Mouse (Mus musculus): ENCODE measurements around the gene Cdr2. TPM values are rescaled to one million over a fixed set of nuclear protein-coding genes. Genes with fewer than 3 reads are reported as not detected.
"Not testable (repeated sequence)": the region's sequence is repeated elsewhere in the genome, so short reads cannot be mapped to it uniquely, and the experiment has no call there.

Gene Cdr2
- polyA plus RNA-seq, 1 experiment from 2014 or later: 10.5 TPM

GRCm38 (mm10) chr7:120961893-120962292 lies 20.2 kb downstream of the Cdr2 start:
- Histone ChIP-seq H3K27ac (replicated peaks) (no peak overlapping the region), H3K9ac (replicated peaks) (no peak overlapping the region), H3K4me3 (no peak overlapping the region), H3K36me3 (peaks cover 20% of the 10 kb centered on the region), H3K9me3 (no peaks in the 10 kb centered on the region), H3K4me1 (no peaks in the 10 kb centered on the region), H3K27me3 (no peaks in the 10 kb centered on the region), H3K4me2 (replicated peaks) (no peak overlapping the region)
- ATAC-seq (replicated peaks): no peak
- WGBS: 82% methylated on average over 3 of the region's 3 CpGs

GRCm38 (mm10) chr7:120960601-120961000 lies 21.5 kb downstream of the Cdr2 start:
- H3K4me2 ChIP-seq (replicated peaks): no peak overlapping the region
- H3K4me1 ChIP-seq: no peaks in the 10 kb centered on the region
- H3K36me3 ChIP-seq: peaks cover 24% of the 10 kb centered on the region
- H3K27me3 ChIP-seq: no peaks in the 10 kb centered on the region
- no peak overlapping the region for H3K9ac ChIP-seq (replicated peaks)
- no peak for ATAC-seq (replicated peaks)
- 81% methylated on average over 6 of the region's 6 CpGs for WGBS
- no peak overlapping the region for H3K4me3 ChIP-seq
- H3K9me3 ChIP-seq: no peaks in the 10 kb centered on the region
- no peak overlapping the region for H3K27ac ChIP-seq (replicated peaks)

GRCm38 (mm10) chr7:120960116-120960515 lies 22.0 kb downstream of the Cdr2 start:
- no peak for ATAC-seq (replicated peaks)
- Histone ChIP-seq H3K4me2 (replicated peaks) (no peak overlapping the region), H3K4me1 (no peaks in the 10 kb centered on the region), H3K27me3 (no peaks in the 10 kb centered on the region), H3K4me3 (no peak overlapping the region), H3K9me3 (no peaks in the 10 kb centered on the region), H3K36me3 (peaks cover 24% of the 10 kb centered on the region), H3K9ac (replicated peaks) (no peak overlapping the region), H3K27ac (replicated peaks) (no peak overlapping the region)
- 42% methylated on average over 2 of the region's 2 CpGs for WGBS

GRCm38 (mm10) chr7:120953591-120953990 lies 28.5 kb downstream of the Cdr2 start:
- H3K9me3 ChIP-seq; H3K4me2 ChIP-seq (replicated peaks); H3K4me3 ChIP-seq; H3K9ac ChIP-seq (replicated peaks); H3K27me3 ChIP-seq; H3K27ac ChIP-seq (replicated peaks); H3K4me1 ChIP-seq: not testable (repeated sequence)
- peaks cover 30% of the 10 kb centered on the region for H3K36me3 ChIP-seq
- ATAC-seq (replicated peaks): 0 out of 2 replicates have a peak, but pooled peaks have one; percentile 46
- WGBS: 70% methylated on average over 7 of the region's 7 CpGs

- peaks cover 72% of the 10 kb centered on the region for H3K36me3 ChIP-seq
- ATAC-seq (replicated peaks): no peak
- no peak overlapping the region for H3K27ac ChIP-seq (replicated peaks)
- WGBS: 85% methylated on average over 7 of the region's 8 CpGs
- no peaks in the 10 kb centered on the region for H3K9me3 ChIP-seq
- no peak overlapping the region for H3K9ac ChIP-seq (replicated peaks)
- H3K27me3 ChIP-seq: no peaks in the 10 kb centered on the region
- no peak overlapping the region for H3K4me2 ChIP-seq (replicated peaks)
- no peaks in the 10 kb centered on the region for H3K4me1 ChIP-seq
- H3K4me3 ChIP-seq: no peak overlapping the region
Measured at GRCm38 (mm10) chr7:120943936-120944509, 38.1 kb downstream of the Cdr2 start.

GRCm38 (mm10) chr7:120942506-120942905 lies 39.6 kb downstream of the Cdr2 start:
- H3K36me3 ChIP-seq: peaks cover 73% of the 10 kb centered on the region
- 61% methylated on average over 1 of the region's 1 CpGs for WGBS

GRCm38 (mm10) chr7:120941214-120941613 lies 40.9 kb downstream of the Cdr2 start:
- no peak overlapping the region for H3K9ac ChIP-seq (replicated peaks)

More at GRCm38 (mm10) chr7:120942506-120942905, 39.6 kb downstream of the Cdr2 start:
- Histone ChIP-seq H3K27ac (replicated peaks) (no peak overlapping the region), H3K9ac (replicated peaks) (no peak overlapping the region), H3K4me1 (no peaks in the 10 kb centered on the region), H3K27me3 (no peaks in the 10 kb centered on the region), H3K4me2 (replicated peaks) (no peak overlapping the region), H3K4me3 (no peak overlapping the region), H3K9me3 (no peaks in the 10 kb centered on the region)
- no peak for ATAC-seq (replicated peaks)

GRCm38 (mm10) chr7:120940343-120940742 lies 41.8 kb downstream of the Cdr2 start:
- Histone ChIP-seq H3K27me3 (no peaks in the 10 kb centered on the region), H3K4me2 (replicated peaks) (no peak overlapping the region), H3K36me3 (peaks cover 81% of the 10 kb centered on the region), H3K4me1 (no peaks in the 10 kb centered on the region), H3K4me3 (no peak overlapping the region), H3K9me3 (no peaks in the 10 kb centered on the region), H3K27ac (replicated peaks) (no peak overlapping the region), H3K9ac (replicated peaks) (no peak overlapping the region)
- no peak for ATAC-seq (replicated peaks)
- WGBS: 94% methylated on average over 12 of the region's 12 CpGs

More at GRCm38 (mm10) chr7:120941214-120941613, 40.9 kb downstream of the Cdr2 start:
- Histone ChIP-seq H3K27ac (replicated peaks) (no peak overlapping the region), H3K36me3 (peaks cover 81% of the 10 kb centered on the region), H3K4me1 (no peaks in the 10 kb centered on the region), H3K4me3 (no peak overlapping the region), H3K9me3 (no peaks in the 10 kb centered on the region), H3K4me2 (replicated peaks) (no peak overlapping the region), H3K27me3 (no peaks in the 10 kb centered on the region)
- ATAC-seq (replicated peaks): no peak
- 95% methylated on average over 6 of the region's 6 CpGs for WGBS

GRCm38 (mm10) chr7:120938206-120938605 lies 43.9 kb downstream of the Cdr2 start:
- Histone ChIP-seq H3K36me3 (peaks cover 86% of the 10 kb centered on the region), H3K27me3 (no peaks in the 10 kb centered on the region), H3K27ac (replicated peaks) (no peak overlapping the region), H3K4me1 (no peaks in the 10 kb centered on the region), H3K9ac (replicated peaks) (no peak overlapping the region), H3K4me2 (replicated peaks) (no peak overlapping the region), H3K4me3 (no peak overlapping the region), H3K9me3 (no peaks in the 10 kb centered on the region)
- 89% methylated on average over 9 of the region's 9 CpGs for WGBS
- no peak for ATAC-seq (replicated peaks)

- 90% methylated on average over 4 of the region's 4 CpGs for WGBS
- ATAC-seq (replicated peaks): no peak
Measured at GRCm38 (mm10) chr7:120936522-120936921, 45.6 kb downstream of the Cdr2 start.

GRCm38 (mm10) chr7:120934716-120935115 lies 47.4 kb downstream of the Cdr2 start:
- H3K27me3 ChIP-seq: no peaks in the 10 kb centered on the region
- H3K4me3 ChIP-seq: no peak overlapping the region
- H3K9ac ChIP-seq (replicated peaks): no peak overlapping the region
- H3K4me1 ChIP-seq: no peaks in the 10 kb centered on the region
- H3K4me2 ChIP-seq (replicated peaks): no peak overlapping the region
- no peak; the same call in 1 of the 2 replicates for ATAC-seq (replicated peaks)
- H3K36me3 ChIP-seq: peaks cover 80% of the 10 kb centered on the region
- no peaks in the 10 kb centered on the region for H3K9me3 ChIP-seq
- no peak overlapping the region for H3K27ac ChIP-seq (replicated peaks)
- 20% methylated on average over 5 of the region's 5 CpGs for WGBS

More at GRCm38 (mm10) chr7:120936522-120936921, 45.6 kb downstream of the Cdr2 start:
- no peaks in the 10 kb centered on the region for H3K27me3 ChIP-seq
- H3K9me3 ChIP-seq: no peaks in the 10 kb centered on the region
- no peak overlapping the region for H3K4me3 ChIP-seq
- H3K9ac ChIP-seq (replicated peaks): no peak overlapping the region
- peaks cover 83% of the 10 kb centered on the region for H3K36me3 ChIP-seq
- H3K4me1 ChIP-seq: no peaks in the 10 kb centered on the region
- no peak overlapping the region for H3K27ac ChIP-seq (replicated peaks)
- H3K4me2 ChIP-seq (replicated peaks): no peak overlapping the region

GRCm38 (mm10) chr7:120933680-120934195 lies 48.4 kb downstream of the Cdr2 start:
- H3K4me3 ChIP-seq: no peak overlapping the region
- no peaks in the 10 kb centered on the region for H3K9me3 ChIP-seq
- H3K27me3 ChIP-seq: no peaks in the 10 kb centered on the region
- no peak overlapping the region for H3K9ac ChIP-seq (replicated peaks)
- WGBS: 95% methylated on average over 5 of the region's 5 CpGs
- H3K4me1 ChIP-seq: no peaks in the 10 kb centered on the region
- no peak overlapping the region for H3K4me2 ChIP-seq (replicated peaks)
- H3K27ac ChIP-seq (replicated peaks): no peak overlapping the region
- ATAC-seq (replicated peaks): no peak
- H3K36me3 ChIP-seq: peaks cover 81% of the 10 kb centered on the region

GRCm38 (mm10) chr7:120933110-120933509 lies 49.0 kb downstream of the Cdr2 start:
- no peaks in the 10 kb centered on the region for H3K9me3 ChIP-seq
- peaks cover 81% of the 10 kb centered on the region for H3K36me3 ChIP-seq
- no peaks in the 10 kb centered on the region for H3K4me1 ChIP-seq
- no peaks in the 10 kb centered on the region for H3K27me3 ChIP-seq
- H3K4me2 ChIP-seq (replicated peaks): no peak overlapping the region
- H3K4me3 ChIP-seq: no peak overlapping the region
- no peak overlapping the region for H3K9ac ChIP-seq (replicated peaks)
- ATAC-seq (replicated peaks): no peak
- WGBS: 87% methylated on average over 7 of the region's 7 CpGs
- H3K27ac ChIP-seq (replicated peaks): no peak overlapping the region
